Mouse (Mus musculus): Measurements from ENCODE around the gene Slc22a23. TPM values are rescaled to one million over a fixed set of nuclear protein-coding genes. Genes with fewer than 3 reads are reported as not detected.
"Not testable (repeated sequence)": the region's sequence is repeated elsewhere in the genome, so short reads cannot be mapped to it uniquely, and the experiment has no call there.

Slc22a23 gene
- 1 to 10 TPM; 7.8 to 8.9 TPM for total RNA-seq (2021)
- long read RNA-seq, experiment 1, partial matches to known transcripts = 0 of 2 reads
- long read RNA-seq, experiment 1, other reads (novel, unspliced or antisense) = 2 of 2 reads
- long read RNA-seq, experiment 2 = 0 reads

GRCm38 (mm10) chr13:34345128-34346085 is at the start of gene Slc22a23:
Gene Slc22a23 (minus strand): TSS chr13:34345182.
- DNase-seq = peak; percentile 78 to 90

- not testable (repeated sequence) for DNase-seq
Observed at GRCm38 (mm10) chr13:34394305-34394704, 49.3 kb upstream of the Slc22a23 start.

- no peak for DNase-seq
Observed at GRCm38 (mm10) chr13:34392376-34392775, 47.4 kb upstream of the Slc22a23 start.

GRCm38 (mm10) chr13:34388219-34388618 is 43.2 kb upstream of the Slc22a23 start:
- no peak for DNase-seq

- DNase-seq = no peak
Observed at GRCm38 (mm10) chr13:34383416-34383815, 38.4 kb upstream of the Slc22a23 start.

GRCm38 (mm10) chr13:34378926-34379325 is 33.9 kb upstream of the Slc22a23 start:
- DNase-seq = peak; percentile 7 to 18

- no peak for DNase-seq
Observed at GRCm38 (mm10) chr13:34375145-34375544, 30.2 kb upstream of the Slc22a23 start.

GRCm38 (mm10) chr13:34372870-34373478 is 28.0 kb upstream of the Slc22a23 start:
- no peak for DNase-seq

GRCm38 (mm10) chr13:34371951-34372869 is 27.2 kb upstream of the Slc22a23 start:
- no peak for DNase-seq

GRCm38 (mm10) chr13:34370281-34370825 is 25.4 kb upstream of the Slc22a23 start:
- no peak for DNase-seq

- DNase-seq = peak; percentile 2 to 8
Observed at GRCm38 (mm10) chr13:34365226-34365625, 20.2 kb upstream of the Slc22a23 start.

- no peak for DNase-seq
Observed at GRCm38 (mm10) chr13:34355656-34356055, 10.7 kb upstream of the Slc22a23 start.

GRCm38 (mm10) chr13:34354830-34355624 is 10.0 kb upstream of the Slc22a23 start:
- DNase-seq = no peak

- DNase-seq = no peak
Observed at GRCm38 (mm10) chr13:34353241-34353640, 8.3 kb upstream of the Slc22a23 start.

GRCm38 (mm10) chr13:34351437-34351836 is 6.5 kb upstream of the Slc22a23 start:
- no peak for DNase-seq

- no peak for DNase-seq
Observed at GRCm38 (mm10) chr13:34347960-34348889, 3.2 kb upstream of the Slc22a23 start.

- DNase-seq = no peak
Observed at GRCm38 (mm10) chr13:34346748-34347147, 1.8 kb upstream of the Slc22a23 start.

GRCm38 (mm10) chr13:34346238-34346637 is 1.3 kb upstream of the Slc22a23 start:
- DNase-seq = no peak

GRCm38 (mm10) chr13:34344376-34345127 is 430 bp downstream of the Slc22a23 start:
- DNase-seq = peak; percentile 44 to 61
